Mouse (Mus musculus) heart, postnatal 0 days (tissue): ENCODE measurements around the gene Olfr281.

Experiments
- CTCF ChIP-seq: IDR thresholded peaks from 2 replicates; pipeline ENCODE4 v1.5.1; 2016; ENCODE audit warnings: antibody characterized with exemption, control low read depth, low read depth
- EP300 ChIP-seq: IDR thresholded peaks from 2 replicates; pipeline ENCODE4 v1.6.1; 2016; ENCODE audit warnings: antibody characterized with exemption, low read depth

DNA sequence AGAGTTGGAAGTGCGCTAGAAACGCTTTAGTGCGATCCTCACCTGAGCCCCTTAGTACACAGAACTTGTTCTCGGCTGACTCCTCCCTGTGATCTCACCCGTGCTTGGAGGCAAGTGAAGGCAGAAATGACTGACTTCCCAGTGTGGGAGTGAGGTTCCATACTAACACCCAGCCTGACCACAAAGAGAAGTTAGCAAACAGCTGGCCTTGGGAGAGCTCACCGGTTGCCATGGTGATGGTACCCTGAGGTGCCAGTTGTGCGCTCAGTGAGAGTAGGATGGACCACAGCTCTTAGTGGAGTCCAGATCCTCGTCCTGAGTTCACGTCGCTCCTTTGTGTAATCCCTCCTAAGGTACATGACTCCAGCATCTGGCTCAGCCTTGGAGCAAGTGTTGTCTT is 22.6 kb downstream of the Olfr281 start:
- TF ChIP-seq EP300: no peak
- TF ChIP-seq CTCF: no peak
